Mouse (Mus musculus): Measurements from ENCODE around the gene Kif2c.

GRCm38 (mm10) chr4:117125348-117125909 is 57.0 kb downstream of the Kif2c start, which contains the start of gene Btbd19:
- TF ChIP-seq CTCF (IDR thresholded peaks at IDR 0.05; ENCODE audit: low read depth, low read length) (no peak), GATA1 (IDR thresholded peaks at IDR 0.05; ENCODE audit: borderline replicate concordance, low read length) (no peak), TAL1 (conservative IDR thresholded peaks at IDR 0.05; ENCODE audit: low read depth, low read length) (no peak), GATA2 (IDR thresholded peaks at IDR 0.05; ENCODE audit: borderline replicate concordance, low read depth, low read length) (no peak)

Data from G1E (cell line).